Mouse (Mus musculus) T-helper 2 cell (primary cell): ENCODE measurements around the gene Gm21981.

Source experiments
- in situ Hi-C: fragments of 300-600 bp; cut with MboI, MseI; formaldehyde crosslinking; loops from one replicate; pipeline ENCODE4 v1.15.1; 2025; ENCODE audit warnings: high pct_unique_total_duplicates

Gene Gm21981

DNA sequence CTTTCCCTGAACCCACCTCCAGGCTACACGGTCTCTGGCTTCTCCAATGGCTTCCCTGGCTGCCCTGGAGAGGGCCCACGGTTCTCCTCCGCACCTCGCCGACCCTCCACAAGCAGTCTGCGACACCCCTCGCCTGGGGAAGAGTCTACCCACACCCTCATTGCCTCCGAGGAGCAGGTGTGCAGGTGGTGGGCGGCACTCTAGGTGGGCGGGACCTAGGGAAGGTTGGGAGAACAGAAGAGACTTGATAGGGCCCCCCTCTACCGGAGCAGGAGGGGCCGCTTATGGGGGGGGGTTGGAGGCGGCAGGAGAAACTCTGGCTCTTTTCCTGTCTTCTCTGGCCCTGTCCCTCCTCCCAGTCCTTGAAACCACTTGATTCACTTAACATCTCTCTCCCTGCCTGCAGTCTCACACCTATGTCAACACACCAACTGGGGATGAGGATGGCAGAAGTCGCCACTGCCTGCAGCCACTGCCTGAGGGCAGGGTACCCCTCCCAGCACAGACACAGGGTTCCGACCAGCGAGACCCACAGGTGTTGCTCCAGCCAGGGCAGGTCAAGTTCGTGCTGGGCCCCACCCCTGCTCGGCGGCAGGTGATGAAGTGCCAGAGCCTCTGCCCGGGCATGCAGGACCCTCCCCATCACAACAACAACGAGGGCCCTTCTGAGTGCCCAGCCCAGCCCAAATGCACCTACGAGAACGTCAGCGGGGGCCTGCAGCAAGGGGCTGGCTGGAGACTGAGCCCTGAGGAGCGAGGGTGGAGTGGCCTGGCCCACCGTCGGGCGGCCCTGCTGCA, 8.5 kb upstream of the Gm21981 start:
- in situ Hi-C loops = no loop called here

DNA sequence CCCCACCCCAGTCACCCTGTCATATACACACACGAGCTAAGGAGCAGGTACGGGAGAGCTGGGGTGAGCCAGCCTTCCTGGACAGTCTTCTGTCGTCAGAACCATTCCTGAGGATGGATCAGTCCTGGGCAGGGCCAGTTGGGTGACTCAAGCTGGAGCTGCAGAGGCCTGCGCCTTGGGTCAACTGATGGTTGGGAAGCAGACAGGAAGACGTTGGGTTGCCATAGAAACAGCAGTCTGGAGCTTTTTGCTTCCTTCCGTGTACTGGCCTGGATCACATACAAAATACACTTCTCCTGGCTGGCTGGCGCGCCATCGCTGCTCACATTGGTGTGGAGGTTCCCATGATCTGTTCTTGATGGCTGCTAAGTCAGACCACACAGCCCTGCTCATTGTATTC, 7.5 kb upstream of the Gm21981 start:
- in situ Hi-C loops = no loop called here

DNA sequence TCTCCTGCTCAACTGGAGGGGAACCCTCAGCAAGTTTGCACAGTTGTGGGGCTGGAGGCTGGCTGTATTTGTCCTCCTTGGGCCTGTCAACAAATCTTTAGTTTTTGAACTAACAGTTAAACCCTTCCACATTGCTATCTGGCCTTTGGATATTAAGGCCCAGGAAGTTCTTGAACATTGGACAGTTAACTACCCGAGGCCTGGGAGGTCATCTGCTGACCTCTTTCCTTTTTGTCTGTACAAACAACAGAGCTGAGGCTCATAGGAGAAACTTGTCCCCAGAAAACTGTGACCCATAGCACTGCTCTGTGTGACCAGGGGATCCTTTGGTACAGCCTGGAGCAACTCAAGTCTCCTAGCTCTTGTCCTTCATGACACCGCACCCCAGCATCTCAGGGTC, 4.8 kb upstream of the Gm21981 start:
- in situ Hi-C loops = no loop called here

- in situ Hi-C loops = no loop called here
These were observed 3.9 kb upstream of the Gm21981 start for GRCm38 (mm10) chr17:47698156-47698555.

- in situ Hi-C loops = no loop called here
These were observed 1.1 kb upstream of the Gm21981 start for GRCm38 (mm10) chr17:47695337-47695710.

- in situ Hi-C loops = loop anchor here (5.0 kb wide), 2 partner anchors 82 to 182 kb away; partner anchors contain the start of genes Bysl, Gm20517 and Med20
These were observed 465 bp upstream of the Gm21981 start, which contains the start of gene Prickle4 for GRCm38 (mm10) chr17:47694503-47695336. Gene Prickle4 (minus strand): TSS chr17:47694736.

- in situ Hi-C loops = loop anchor here (5.0 kb wide), 2 partner anchors 82 to 182 kb away; partner anchors contain the start of genes Bysl, Gm20517 and Med20
These were observed 399 bp downstream of the Gm21981 start for GRCm38 (mm10) chr17:47693671-47694441.

- in situ Hi-C loops = loop anchor here (5.0 kb wide), 2 partner anchors 79 to 179 kb away; partner anchors contain the start of genes Bysl, Gm20517 and Med20
These were observed 2.6 kb downstream of the Gm21981 start for GRCm38 (mm10) chr17:47691650-47692049.

- in situ Hi-C loops = loop anchor here (5.0 kb wide), 2 partner anchors 78 to 178 kb away; partner anchors contain the start of genes Bysl, Gm20517 and Med20
These were observed 4.4 kb downstream of the Gm21981 start for GRCm38 (mm10) chr17:47689894-47690293.

- in situ Hi-C loops = no loop called here
These were observed 5.4 kb downstream of the Gm21981 start, which contains the start of gene Frs3 for GRCm38 (mm10) chr17:47688608-47689575. Gene Frs3 (plus strand): TSS chr17:47689030.

DNA sequence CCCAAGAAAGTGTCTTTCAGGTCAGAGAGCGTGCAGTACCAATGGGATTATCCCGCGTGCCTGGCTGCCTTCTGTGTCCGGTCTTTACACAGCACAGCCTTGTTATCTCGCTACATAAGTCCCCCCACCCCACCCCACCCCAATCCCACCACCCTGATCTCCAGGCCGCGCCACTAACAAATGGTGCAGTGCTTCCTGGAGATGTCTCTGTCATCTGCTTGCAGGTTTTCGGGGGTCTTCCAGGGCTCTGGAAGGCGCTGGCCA, 6.0 kb downstream of the Gm21981 start, which contains the start of gene Tomm6:
Gene Tomm6, minus strand, starts transcription at position 43 of the 264 bp plus-strand sequence.
- in situ Hi-C loops = no loop called here

- in situ Hi-C loops = no loop called here
These were observed 6.6 kb downstream of the Gm21981 start for GRCm38 (mm10) chr17:47687409-47688343.

- in situ Hi-C loops = loop anchor here (5.0 kb wide), 1 partner anchor 51 kb away; the partner anchor contains the start of gene Usp49
These were observed 11.4 kb downstream of the Gm21981 start for GRCm38 (mm10) chr17:47682836-47683235.

GRCm38 (mm10) chr17:47678702-47679101, 15.6 kb downstream of the Gm21981 start:
- in situ Hi-C loops = no loop called here

- in situ Hi-C loops = no loop called here
These were observed 16.0 kb downstream of the Gm21981 start for GRCm38 (mm10) chr17:47678238-47678637.

- in situ Hi-C loops = no loop called here
These were observed 17.7 kb downstream of the Gm21981 start for GRCm38 (mm10) chr17:47676581-47676980.

- in situ Hi-C loops = no loop called here
These were observed 21.7 kb downstream of the Gm21981 start for GRCm38 (mm10) chr17:47672311-47673111.

GRCm38 (mm10) chr17:47671988-47672310, 22.3 kb downstream of the Gm21981 start:
- in situ Hi-C loops = no loop called here
